Mouse (Mus musculus): ENCODE results near the gene Pax7. TPM values are rescaled to one million over a fixed set of nuclear protein-coding genes. Genes with fewer than 3 reads are reported as not detected.

Gene Pax7
- polyA plus RNA-seq, 1 experiment, result not detected

- H3K27me3 ChIP-seq (ENCODE audit: control insufficient read depth), result peaks cover 42% of the 10 kb centered on the region
- no peak overlapping the region for H3K4me3 ChIP-seq (replicated peaks)
- no peaks in the 10 kb centered on the region for H3K9me3 ChIP-seq (ENCODE audit: control insufficient read depth, low read length)
- no peaks in the 10 kb centered on the region for H3K36me3 ChIP-seq (ENCODE audit: control insufficient read depth)
- TF ChIP-seq TAL1 (IDR thresholded peaks at IDR 0.05; ENCODE audit: low read length) (no peak), GATA1 (IDR thresholded peaks at IDR 0.05; ENCODE audit: low read length) (no peak)
- H3K4me1 ChIP-seq (ENCODE audit: control insufficient read depth), result no peaks in the 10 kb centered on the region
These were observed 19.1 kb upstream of the Pax7 start for GRCm38 (mm10) chr4:139852219-139853035.

DNA sequence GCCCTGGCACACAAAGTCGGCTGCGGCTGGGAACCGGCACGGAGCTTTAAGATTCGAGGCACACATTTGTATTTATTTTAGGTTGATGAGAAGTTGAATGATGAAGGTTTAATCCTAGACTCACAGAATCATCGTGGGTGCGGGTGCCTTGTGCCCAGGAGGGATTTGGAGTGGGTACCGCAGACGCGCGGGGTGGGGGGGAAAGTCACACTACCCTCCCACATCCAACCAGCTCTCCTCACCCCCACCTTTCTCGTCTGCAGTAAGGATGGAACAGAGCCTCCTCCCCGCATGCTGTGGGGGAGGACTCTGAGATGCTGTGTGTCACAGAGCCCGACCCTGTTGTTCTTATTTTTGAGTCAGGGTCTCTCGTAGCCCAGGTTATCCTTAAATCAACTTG is 18.1 kb upstream of the Pax7 start:
- Histone ChIP-seq H3K9me3 (ENCODE audit: control insufficient read depth, low read length) (no peaks in the 10 kb centered on the region), H3K27me3 (ENCODE audit: control insufficient read depth) (peaks cover 42% of the 10 kb centered on the region), H3K36me3 (ENCODE audit: control insufficient read depth) (no peaks in the 10 kb centered on the region), H3K4me3 (replicated peaks) (no peak overlapping the region), H3K4me1 (ENCODE audit: control insufficient read depth) (no peaks in the 10 kb centered on the region)
- TF ChIP-seq GATA1 (IDR thresholded peaks at IDR 0.05; ENCODE audit: low read length) (no peak), TAL1 (IDR thresholded peaks at IDR 0.05; ENCODE audit: low read length) (no peak)

DNA sequence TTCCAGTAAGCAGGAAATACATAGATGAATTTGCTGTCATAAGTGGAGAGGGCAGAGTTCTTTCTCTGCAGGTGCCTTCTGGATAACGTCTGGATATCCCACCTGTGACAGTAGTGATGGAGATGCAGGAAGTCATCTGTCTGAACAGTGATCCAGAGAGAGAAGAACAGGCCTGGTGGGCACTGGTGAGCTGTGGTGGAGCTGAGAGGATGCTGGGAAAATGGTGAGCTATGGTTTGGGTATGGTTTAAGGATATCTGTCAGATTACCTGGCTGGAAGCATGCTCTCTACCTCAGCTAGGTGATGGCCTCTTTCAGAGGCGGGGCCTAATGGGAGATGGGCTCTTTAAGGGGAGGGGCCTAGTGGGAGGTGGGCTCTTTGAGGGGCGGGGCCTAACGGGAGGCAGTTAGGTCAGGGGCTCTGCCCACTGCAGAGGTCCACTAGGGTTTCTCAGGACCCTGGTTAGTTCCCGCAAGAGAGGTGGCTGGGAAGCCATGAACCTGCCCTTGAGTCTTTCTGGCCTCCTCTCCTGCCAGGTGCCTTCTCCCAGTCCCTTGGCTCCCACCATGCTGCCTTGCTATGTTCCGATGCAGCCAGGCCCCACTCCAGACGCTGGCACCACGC is 17.3 kb upstream of the Pax7 start:
- TF ChIP-seq GATA1 (IDR thresholded peaks at IDR 0.05; ENCODE audit: low read length) (no peak), TAL1 (IDR thresholded peaks at IDR 0.05; ENCODE audit: low read length) (no peak)
- Histone ChIP-seq H3K9me3 (ENCODE audit: control insufficient read depth, low read length) (no peaks in the 10 kb centered on the region), H3K27me3 (ENCODE audit: control insufficient read depth) (peaks cover 42% of the 10 kb centered on the region), H3K4me3 (replicated peaks) (no peak overlapping the region), H3K4me1 (ENCODE audit: control insufficient read depth) (no peaks in the 10 kb centered on the region), H3K36me3 (ENCODE audit: control insufficient read depth) (no peaks in the 10 kb centered on the region)

- no peaks in the 10 kb centered on the region for H3K9me3 ChIP-seq (ENCODE audit: control insufficient read depth, low read length)
- H3K27me3 ChIP-seq (ENCODE audit: control insufficient read depth), result peaks cover 23% of the 10 kb centered on the region
- TF ChIP-seq TAL1 (IDR thresholded peaks at IDR 0.05; ENCODE audit: low read length), result no peak
- TF ChIP-seq GATA1 (IDR thresholded peaks at IDR 0.05; ENCODE audit: low read length), result no peak
- H3K4me3 ChIP-seq (replicated peaks), result no peak overlapping the region
- H3K36me3 ChIP-seq (ENCODE audit: control insufficient read depth), result no peaks in the 10 kb centered on the region
- no peaks in the 10 kb centered on the region for H3K4me1 ChIP-seq (ENCODE audit: control insufficient read depth)
These were observed 10.1 kb upstream of the Pax7 start for GRCm38 (mm10) chr4:139843456-139843855.

DNA sequence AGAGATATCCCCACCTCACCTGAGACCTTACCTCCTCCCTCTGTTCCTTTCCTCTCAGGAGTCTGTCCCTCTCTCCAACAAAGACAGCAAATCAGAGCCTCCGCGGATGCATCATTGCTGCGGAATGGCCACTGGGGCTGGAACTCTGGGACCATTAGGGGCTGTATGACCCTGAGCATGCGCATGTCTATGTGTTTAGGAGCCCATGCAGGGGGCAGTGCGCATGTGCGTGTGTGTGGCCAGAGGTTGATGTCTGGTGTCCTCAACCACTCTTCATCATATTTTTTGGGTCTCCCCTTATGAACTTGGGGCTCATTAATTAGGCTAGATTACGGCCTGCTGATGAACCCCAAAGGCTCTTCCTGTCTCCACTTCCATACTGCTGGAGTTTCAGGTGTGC is 9.6 kb upstream of the Pax7 start:
- H3K4me1 ChIP-seq (ENCODE audit: control insufficient read depth), result no peaks in the 10 kb centered on the region
- H3K27me3 ChIP-seq (ENCODE audit: control insufficient read depth), result peaks cover 28% of the 10 kb centered on the region

DNA sequence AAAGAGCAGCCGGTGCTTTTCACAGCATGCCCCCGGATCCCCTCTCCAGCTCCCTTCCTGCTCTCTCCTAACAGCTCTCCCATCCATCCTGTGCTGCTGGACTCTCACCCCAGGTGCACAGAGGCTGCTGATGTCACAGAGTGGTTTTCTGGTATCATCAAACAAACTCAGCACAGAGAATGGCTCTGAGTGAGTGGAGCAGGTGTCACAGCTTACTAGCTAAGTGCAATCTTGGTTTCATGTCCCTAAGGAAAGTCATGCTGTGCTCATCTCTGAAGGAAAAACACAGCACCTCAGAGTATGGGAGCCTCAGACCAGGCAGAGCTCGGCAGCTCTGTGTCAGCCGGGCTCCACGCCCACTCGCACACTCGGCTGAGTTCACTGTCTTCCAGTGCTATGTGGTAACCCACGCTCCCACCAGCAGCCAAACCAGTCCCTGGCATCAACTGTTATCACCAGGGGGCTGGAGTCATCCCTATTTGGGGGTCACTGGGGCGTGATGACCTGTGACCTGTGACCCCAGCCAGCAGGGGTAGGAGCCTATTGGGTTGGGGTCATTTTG is 7.7 kb upstream of the Pax7 start:
- Histone ChIP-seq H3K4me3 (replicated peaks) (no peak overlapping the region), H3K36me3 (ENCODE audit: control insufficient read depth) (no peaks in the 10 kb centered on the region), H3K4me1 (ENCODE audit: control insufficient read depth) (no peaks in the 10 kb centered on the region), H3K27me3 (ENCODE audit: control insufficient read depth) (peaks cover 46% of the 10 kb centered on the region), H3K9me3 (ENCODE audit: control insufficient read depth, low read length) (no peaks in the 10 kb centered on the region)
- TF ChIP-seq GATA1 (IDR thresholded peaks at IDR 0.05; ENCODE audit: low read length) (no peak), TAL1 (IDR thresholded peaks at IDR 0.05; ENCODE audit: low read length) (no peak)

More for the DNA sequence above, 9.6 kb upstream of the Pax7 start:
- Histone ChIP-seq H3K9me3 (ENCODE audit: control insufficient read depth, low read length) (no peaks in the 10 kb centered on the region), H3K4me3 (replicated peaks) (no peak overlapping the region), H3K36me3 (ENCODE audit: control insufficient read depth) (no peaks in the 10 kb centered on the region)
- TF ChIP-seq TAL1 (IDR thresholded peaks at IDR 0.05; ENCODE audit: low read length) (no peak), GATA1 (IDR thresholded peaks at IDR 0.05; ENCODE audit: low read length) (no peak)

DNA sequence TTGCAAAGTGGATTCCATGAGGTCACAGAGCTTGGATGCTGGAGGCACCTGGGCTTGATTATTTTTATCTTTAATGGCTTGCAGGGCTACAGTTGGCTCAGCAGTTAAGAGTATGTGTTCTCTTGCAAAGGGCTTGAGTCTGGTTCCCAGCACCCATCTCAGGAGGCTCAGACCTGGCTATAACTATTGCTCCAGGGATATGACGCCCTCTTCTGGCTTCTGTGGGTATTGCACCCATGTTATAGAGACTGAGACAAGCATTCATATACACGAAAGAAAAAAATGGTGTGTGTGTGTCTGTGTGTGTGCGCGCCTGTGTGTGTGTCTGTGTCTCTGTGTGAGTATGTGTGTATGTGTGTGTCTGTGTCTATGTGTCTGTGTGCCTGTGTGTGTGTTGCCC is 7.1 kb upstream of the Pax7 start:
- TF ChIP-seq GATA1 (IDR thresholded peaks at IDR 0.05; ENCODE audit: low read length) (no peak), TAL1 (IDR thresholded peaks at IDR 0.05; ENCODE audit: low read length) (no peak)
- H3K9me3 ChIP-seq (ENCODE audit: control insufficient read depth, low read length), result no peaks in the 10 kb centered on the region
- H3K27me3 ChIP-seq (ENCODE audit: control insufficient read depth), result peaks cover 51% of the 10 kb centered on the region

GRCm38 (mm10) chr4:139836681-139837080 is 3.4 kb upstream of the Pax7 start:
- Histone ChIP-seq H3K36me3 (ENCODE audit: control insufficient read depth) (no peaks in the 10 kb centered on the region), H3K27me3 (ENCODE audit: control insufficient read depth) (peaks cover 84% of the 10 kb centered on the region), H3K4me3 (replicated peaks) (no peak overlapping the region), H3K9me3 (ENCODE audit: control insufficient read depth, low read length) (no peaks in the 10 kb centered on the region), H3K4me1 (ENCODE audit: control insufficient read depth) (no peaks in the 10 kb centered on the region)
- TF ChIP-seq TAL1 (IDR thresholded peaks at IDR 0.05; ENCODE audit: low read length) (no peak), GATA1 (IDR thresholded peaks at IDR 0.05; ENCODE audit: low read length) (no peak)

More for the DNA sequence above, 7.1 kb upstream of the Pax7 start:
- Histone ChIP-seq H3K36me3 (ENCODE audit: control insufficient read depth) (no peaks in the 10 kb centered on the region), H3K4me1 (ENCODE audit: control insufficient read depth) (no peaks in the 10 kb centered on the region), H3K4me3 (replicated peaks) (no peak overlapping the region)

DNA sequence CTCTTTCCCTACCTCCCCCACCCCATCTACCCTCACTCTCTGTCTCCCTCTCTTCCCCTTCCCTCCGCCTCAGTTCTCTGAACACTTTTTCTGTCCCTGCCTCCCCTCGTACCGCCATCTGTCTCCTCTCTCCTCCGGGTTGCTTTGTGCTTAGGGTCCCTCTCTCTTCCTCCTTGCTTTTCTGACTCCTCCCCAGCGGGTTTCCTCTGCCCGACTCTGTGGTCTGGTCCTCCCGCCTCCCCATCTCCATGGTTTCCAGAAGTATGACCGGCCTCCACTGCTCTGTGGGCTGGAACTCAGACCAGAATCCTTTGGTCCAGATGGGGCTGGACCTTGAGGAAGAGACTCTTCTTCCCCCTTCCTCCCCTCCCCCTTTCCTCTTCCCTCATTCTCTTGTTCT is 2.9 kb upstream of the Pax7 start:
- H3K27me3 ChIP-seq (ENCODE audit: control insufficient read depth), result peaks cover 87% of the 10 kb centered on the region
- no peaks in the 10 kb centered on the region for H3K36me3 ChIP-seq (ENCODE audit: control insufficient read depth)
- no peaks in the 10 kb centered on the region for H3K4me1 ChIP-seq (ENCODE audit: control insufficient read depth)
- TF ChIP-seq GATA1 (IDR thresholded peaks at IDR 0.05; ENCODE audit: low read length) (no peak), TAL1 (IDR thresholded peaks at IDR 0.05; ENCODE audit: low read length) (no peak)
- H3K9me3 ChIP-seq (ENCODE audit: control insufficient read depth, low read length), result no peaks in the 10 kb centered on the region
- no peak overlapping the region for H3K4me3 ChIP-seq (replicated peaks)

All from erythroblast, embryonic 14.5 days (primary cell).